Mouse (Mus musculus): ENCODE measurements around the gene Cmip.

Cmip gene

GRCm38 (mm10) chr8:117464525-117464924 is 207.7 kb downstream of the Cmip start:
- DNase-seq (ENCODE audit: low read depth, low spot score): peak; percentile 43

- DNase-seq (ENCODE audit: low read depth, low spot score): peak; percentile 89
Observed at GRCm38 (mm10) chr8:117465250-117465649, 208.4 kb downstream of the Cmip start.

GRCm38 (mm10) chr8:117467466-117467865 is 210.6 kb downstream of the Cmip start:
- no peak for DNase-seq (ENCODE audit: low read depth, low spot score)

GRCm38 (mm10) chr8:117469431-117470341 is 212.8 kb downstream of the Cmip start:
- DNase-seq (ENCODE audit: low read depth, low spot score): no peak

- peak; percentile 59 for DNase-seq (ENCODE audit: low read depth, low spot score)
Observed at GRCm38 (mm10) chr8:117470342-117470781, 213.5 kb downstream of the Cmip start.

- DNase-seq (ENCODE audit: low read depth, low spot score): peak; percentile 83
Observed at GRCm38 (mm10) chr8:117471174-117471573, 214.3 kb downstream of the Cmip start.

- DNase-seq (ENCODE audit: low read depth, low spot score): no peak
Observed at GRCm38 (mm10) chr8:117471655-117472054, 214.8 kb downstream of the Cmip start.

GRCm38 (mm10) chr8:117472332-117472731 is 215.5 kb downstream of the Cmip start:
- no peak for DNase-seq (ENCODE audit: low read depth, low spot score)

GRCm38 (mm10) chr8:117474944-117475343 is 218.1 kb downstream of the Cmip start:
- DNase-seq (ENCODE audit: low read depth, low spot score): peak; percentile 94

- peak; percentile 35 for DNase-seq (ENCODE audit: low read depth, low spot score)
Observed at GRCm38 (mm10) chr8:117475819-117476218, 219.0 kb downstream of the Cmip start.

- no peak for DNase-seq (ENCODE audit: low read depth, low spot score)
Observed at GRCm38 (mm10) chr8:117478082-117478481, 221.2 kb downstream of the Cmip start.

GRCm38 (mm10) chr8:117479996-117480395 is 223.1 kb downstream of the Cmip start:
- DNase-seq (ENCODE audit: low read depth, low spot score): no peak

- DNase-seq (ENCODE audit: low read depth, low spot score): no peak
Observed at GRCm38 (mm10) chr8:117480516-117480915, 223.7 kb downstream of the Cmip start.

- no peak for DNase-seq (ENCODE audit: low read depth, low spot score)
Observed at GRCm38 (mm10) chr8:117481830-117482229, 225.0 kb downstream of the Cmip start.

GRCm38 (mm10) chr8:117484731-117485130 is 227.9 kb downstream of the Cmip start:
- DNase-seq (ENCODE audit: low read depth, low spot score): no peak

- DNase-seq (ENCODE audit: low read depth, low spot score): no peak
Observed at GRCm38 (mm10) chr8:117485316-117485715, 228.5 kb downstream of the Cmip start.

GRCm38 (mm10) chr8:117488246-117489005 is 231.6 kb downstream of the Cmip start:
- DNase-seq (ENCODE audit: low read depth, low spot score): no peak

GRCm38 (mm10) chr8:117493543-117493942 is 236.7 kb downstream of the Cmip start:
- no peak for DNase-seq (ENCODE audit: low read depth, low spot score)

- no peak for DNase-seq (ENCODE audit: low read depth, low spot score)
Observed at GRCm38 (mm10) chr8:117494874-117495273, 238.0 kb downstream of the Cmip start.

- DNase-seq (ENCODE audit: low read depth, low spot score): peak; percentile 36
Observed at GRCm38 (mm10) chr8:117498179-117498914, 241.5 kb downstream of the Cmip start, which contains the start of gene Plcg2. Gene Plcg2, plus strand, starts transcription at chr8:117498291.

- no peak for DNase-seq (ENCODE audit: low read depth, low spot score)
Observed at GRCm38 (mm10) chr8:117498915-117499540, 242.2 kb downstream of the Cmip start.

Measured in CD4-positive, CD25-positive, alpha-beta regulatory T cell, adult 2 months (primary cell).